Mouse (Mus musculus) left cerebral cortex, adult 11 months (tissue): Measurements from ENCODE around the gene H2-Eb1.

Experiments used
- DNase-seq: peaks from one replicate; pipeline ENCODE4 v3.0.0; 2022; ENCODE audit warnings: low spot score

The H2-Eb1 gene

GRCm38 (mm10) chr17:34305380-34306030 is at the start of gene H2-Eb1:
TSS of gene H2-Eb1 (plus strand) at chr17:34305867.
- DNase-seq = peak; percentile 85

DNA sequence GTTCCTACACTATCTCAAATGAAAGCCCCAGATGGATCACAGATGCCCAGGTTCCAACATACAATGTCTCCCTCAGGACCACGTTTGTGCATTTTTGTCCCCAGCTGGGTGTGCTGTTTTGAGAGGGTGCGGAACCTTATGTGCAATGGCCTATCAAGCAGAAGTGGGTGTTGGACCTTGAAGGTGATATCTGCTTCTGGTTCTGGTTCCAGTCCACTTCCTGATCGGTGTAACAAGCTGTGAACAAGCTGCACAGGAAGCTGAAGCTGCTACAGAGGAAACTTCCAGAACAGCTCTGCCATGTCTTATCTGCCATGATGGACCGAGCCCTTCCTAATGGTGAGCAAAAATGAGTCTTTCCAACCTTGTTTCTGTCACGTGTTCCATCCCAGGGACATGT is 49.2 kb upstream of the H2-Eb1 start:
- DNase-seq = no peak

DNA sequence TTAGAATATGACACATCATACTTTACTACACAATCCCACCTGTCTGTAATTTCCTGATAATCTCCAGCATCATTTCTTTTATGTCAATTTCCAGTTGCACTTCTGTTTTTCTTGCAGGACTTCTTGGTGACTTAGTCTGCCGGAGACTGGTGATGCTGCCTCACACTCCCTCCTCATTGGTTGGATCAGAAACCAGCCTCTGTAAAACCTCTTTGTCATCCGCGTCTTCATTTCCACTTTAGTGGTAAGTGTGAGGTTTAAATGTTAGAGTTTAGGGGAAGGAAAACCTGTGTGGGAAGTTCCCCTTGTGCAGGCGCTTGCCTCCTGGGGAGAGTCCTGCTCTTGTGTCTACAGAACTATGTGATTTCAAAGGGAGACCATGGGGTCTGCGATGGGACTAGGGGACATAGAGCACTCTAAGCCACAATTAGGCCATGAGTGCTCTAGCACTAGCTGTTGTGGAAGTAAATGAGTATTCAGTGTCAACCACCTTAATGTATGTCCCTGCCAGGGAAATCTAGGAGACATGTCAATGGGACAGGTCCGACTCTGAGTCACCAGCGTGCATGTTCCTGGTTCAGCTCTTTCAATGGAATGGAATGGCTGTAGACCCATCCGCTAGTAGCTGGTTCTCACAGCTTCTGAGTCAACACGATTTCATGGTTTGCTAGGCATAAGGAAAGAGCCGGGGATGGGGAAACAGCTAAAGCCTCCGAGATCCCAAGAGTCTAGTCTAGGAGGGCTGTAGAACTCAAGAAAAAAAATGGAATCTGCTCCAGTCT is 47.9 kb upstream of the H2-Eb1 start, which contains the start of gene H2-Ab1:
TSS of gene H2-Ab1 (plus strand) at position 96 of the 782 bp plus-strand sequence.
- DNase-seq = peak; percentile 71

- DNase-seq = no peak
Measured at GRCm38 (mm10) chr17:34260551-34260950, 45.1 kb upstream of the H2-Eb1 start.

DNA sequence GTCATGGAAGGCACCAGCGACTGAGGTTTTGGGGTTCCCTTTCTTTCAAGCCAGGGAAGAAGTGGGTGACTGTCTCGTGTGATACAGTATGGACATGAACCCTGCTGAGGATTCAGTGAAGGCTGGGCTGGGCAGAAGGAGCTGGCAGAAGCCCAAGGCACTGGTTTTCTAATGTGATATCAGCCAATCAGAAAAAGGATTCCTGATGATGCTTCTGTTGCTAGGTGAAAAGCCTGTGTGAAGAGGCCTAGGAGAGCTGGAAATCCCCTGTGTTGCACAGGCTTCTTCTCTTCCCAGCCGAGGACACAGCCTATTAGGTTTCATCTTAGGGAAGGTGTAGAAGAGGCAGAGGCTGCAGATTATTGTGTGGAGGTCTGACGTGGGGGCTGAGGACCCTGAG is 44.2 kb upstream of the H2-Eb1 start:
- peak; percentile 81 for DNase-seq

- peak; percentile 55 for DNase-seq
Measured at GRCm38 (mm10) chr17:34263068-34263467, 42.6 kb upstream of the H2-Eb1 start.

- no peak for DNase-seq
Measured at GRCm38 (mm10) chr17:34263811-34264371, 41.8 kb upstream of the H2-Eb1 start.

DNA sequence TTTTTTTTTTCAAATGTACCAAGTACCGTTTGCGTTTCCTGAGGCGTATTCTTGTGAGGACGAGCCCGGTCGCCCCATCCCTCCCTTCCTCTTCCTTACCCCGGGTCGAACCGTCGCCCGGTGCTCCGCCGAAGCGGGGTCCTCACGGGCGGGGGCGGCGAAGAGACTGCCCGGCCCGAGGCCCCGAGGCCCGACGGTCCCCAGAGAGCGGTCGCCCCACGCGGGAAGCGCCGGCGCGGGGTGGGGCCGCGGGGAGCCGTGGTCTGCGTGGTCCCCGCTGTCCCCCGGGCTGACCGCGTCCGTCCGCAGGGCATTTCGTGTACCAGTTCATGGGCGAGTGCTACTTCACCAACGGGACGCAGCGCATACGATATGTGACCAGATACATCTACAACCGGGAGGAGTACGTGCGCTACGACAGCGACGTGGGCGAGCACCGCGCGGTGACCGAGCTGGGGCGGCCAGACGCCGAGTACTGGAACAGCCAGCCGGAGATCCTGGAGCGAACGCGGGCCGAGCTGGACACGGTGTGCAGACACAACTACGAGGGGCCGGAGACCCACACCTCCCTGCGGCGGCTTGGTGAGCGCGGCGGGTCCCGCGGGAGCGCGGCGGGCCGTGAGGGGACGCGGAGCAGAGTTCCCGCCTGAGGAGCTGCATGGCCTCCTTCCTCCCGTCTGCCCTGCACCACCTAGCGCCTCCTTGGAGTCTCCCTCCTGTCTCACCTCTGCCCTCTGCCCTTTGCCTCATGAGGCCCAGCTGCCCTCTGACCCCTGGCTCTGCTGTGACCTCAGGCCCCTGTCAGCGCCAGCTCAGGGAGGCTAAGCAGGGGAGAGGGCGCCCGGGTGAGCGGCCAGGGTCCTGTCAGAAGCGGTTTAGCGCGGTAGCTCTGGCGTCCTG is 41.0 kb upstream of the H2-Eb1 start:
- DNase-seq = no peak

DNA sequence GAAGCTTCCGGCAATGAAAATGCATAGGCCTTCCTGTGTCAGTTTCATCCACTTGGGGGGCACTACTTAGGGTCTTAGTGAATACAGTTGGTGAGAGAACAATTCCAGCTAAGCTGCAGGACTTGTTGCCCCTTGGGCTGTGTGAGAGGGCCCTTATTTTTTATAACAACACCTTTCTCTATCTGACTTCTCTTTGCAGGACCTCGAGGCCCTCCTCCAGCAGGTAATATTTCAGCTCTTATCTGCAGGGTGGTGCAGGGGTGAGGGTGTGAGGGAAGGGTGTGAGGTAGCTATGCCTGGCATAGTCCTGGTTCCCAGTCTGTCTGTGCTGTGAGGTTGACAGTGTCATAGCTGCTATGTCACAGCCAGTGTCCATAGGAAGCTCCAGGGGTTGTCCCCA is 37.4 kb upstream of the H2-Eb1 start:
- DNase-seq = no peak

DNA sequence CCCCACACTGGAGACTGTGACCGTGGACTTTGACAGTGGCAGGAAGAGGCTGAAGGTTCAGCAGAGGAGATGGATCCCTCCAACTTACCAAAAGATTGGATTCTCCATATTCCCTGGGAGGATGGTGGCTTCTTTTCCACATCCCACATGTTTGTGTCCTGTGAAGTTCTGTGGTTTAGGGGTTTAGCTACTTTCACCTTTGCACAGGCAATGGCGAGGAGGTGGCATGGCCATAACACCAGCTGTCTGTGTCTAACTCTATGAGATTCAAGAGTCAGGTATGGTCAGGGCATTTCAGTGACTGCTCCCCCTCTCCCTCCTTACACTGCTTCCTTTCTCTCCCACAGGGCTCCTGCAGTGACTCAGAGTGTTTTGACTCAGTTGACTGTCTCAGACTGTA is 36.9 kb upstream of the H2-Eb1 start:
- no peak for DNase-seq

GRCm38 (mm10) chr17:34269817-34270216 is 35.9 kb upstream of the H2-Eb1 start:
- DNase-seq = no peak

DNA sequence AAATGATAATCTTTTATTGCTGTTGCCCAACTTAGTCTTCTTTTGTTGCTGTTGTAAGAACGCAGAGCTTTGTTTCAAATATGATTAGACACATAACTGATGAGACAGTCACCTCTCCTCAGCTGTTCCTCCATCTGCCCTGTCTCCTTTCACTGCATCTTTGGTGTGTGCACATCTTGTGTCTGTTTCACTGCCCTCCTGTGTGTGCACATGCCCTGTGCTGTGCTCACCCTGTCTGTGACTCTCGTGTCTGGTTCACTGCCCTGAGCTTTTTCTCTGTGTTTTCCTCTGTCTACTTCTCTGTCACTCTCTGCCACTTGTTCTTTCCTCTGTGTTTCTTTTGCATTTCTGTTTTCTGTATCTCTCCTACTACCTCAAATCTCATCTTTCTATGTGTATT is 35.4 kb upstream of the H2-Eb1 start:
- DNase-seq = no peak

DNA sequence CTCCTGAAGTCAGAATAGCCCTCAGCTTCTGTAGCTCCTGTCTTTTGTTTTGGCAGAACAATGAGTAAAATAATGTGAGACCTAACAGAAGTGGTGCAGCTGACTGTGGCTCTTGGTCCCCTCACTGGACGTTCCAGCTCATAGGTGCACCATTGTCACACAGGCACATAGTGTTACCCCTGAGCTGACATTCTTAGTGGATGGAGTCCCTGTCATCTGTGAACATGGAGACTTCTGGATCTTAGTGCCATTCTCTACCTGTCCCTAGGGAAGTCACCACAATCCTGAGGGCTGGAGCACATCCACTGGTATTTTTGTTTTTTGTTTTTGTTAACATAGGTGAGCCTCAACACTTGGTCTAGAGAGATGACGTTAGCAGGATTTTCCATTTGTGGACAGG is 34.7 kb upstream of the H2-Eb1 start:
- no peak for DNase-seq

DNA sequence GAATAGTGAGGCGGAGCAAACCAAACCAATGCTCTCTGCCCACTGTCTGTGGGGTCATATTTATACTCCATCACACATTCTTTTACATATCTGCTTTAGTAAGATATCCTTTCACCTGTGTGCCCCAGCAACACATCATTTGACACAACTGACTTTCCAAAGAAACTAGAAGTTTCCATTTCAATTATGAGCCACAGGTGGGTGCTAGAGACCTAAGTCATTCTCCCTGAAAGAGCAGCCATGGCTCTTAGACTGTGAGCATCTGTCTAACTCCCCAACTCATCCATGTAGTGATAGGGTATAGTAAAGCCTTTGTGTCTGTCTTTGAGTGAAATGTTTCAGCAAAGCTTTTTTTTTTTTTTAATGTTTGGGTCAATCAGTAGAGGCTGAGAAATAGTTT is 33.6 kb upstream of the H2-Eb1 start:
- DNase-seq = no peak

GRCm38 (mm10) chr17:34280499-34281038 is 25.1 kb upstream of the H2-Eb1 start:
- no peak for DNase-seq

- no peak for DNase-seq
Measured at GRCm38 (mm10) chr17:34281836-34282235, 23.8 kb upstream of the H2-Eb1 start.

DNA sequence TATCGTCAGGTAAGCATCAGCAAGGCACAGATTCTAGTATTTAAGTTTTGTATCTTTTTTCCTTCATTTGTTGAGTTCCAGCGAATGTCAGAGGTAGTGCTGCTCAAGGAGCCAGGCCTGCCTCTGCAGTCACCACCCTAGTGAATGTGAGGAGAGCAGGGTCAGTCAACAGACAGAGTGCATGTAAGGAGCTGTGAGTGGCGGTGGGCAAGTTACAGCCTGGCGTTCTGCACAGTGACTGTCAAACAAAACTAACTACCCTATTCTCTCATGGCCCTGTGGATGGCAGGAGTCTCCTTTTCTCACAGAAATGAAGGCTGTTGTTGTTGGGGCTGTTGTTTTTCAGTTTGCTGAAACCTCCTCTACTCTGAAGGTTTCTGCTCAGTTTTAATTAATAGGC is 20.3 kb upstream of the H2-Eb1 start:
- no peak for DNase-seq

DNA sequence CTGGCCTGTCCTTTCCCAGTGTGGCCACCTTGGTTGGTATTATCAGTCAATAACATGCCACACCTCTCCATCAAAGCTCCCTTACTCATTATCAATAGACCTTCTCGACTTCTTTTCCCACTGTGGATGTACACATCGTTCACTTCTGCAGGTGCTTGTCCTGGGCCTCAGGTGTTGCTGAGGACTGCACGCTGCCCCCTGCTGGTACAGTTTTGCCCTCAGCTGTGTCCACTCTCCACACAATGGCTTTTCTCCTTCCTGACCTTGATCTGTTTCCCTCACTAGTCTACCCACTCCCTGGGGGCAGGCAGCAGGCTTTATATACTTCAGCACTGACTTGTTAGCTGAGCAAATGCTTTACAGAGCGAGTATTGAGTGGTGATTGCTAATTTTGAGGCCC is 19.8 kb upstream of the H2-Eb1 start:
- DNase-seq = no peak

- DNase-seq = no peak
Measured at GRCm38 (mm10) chr17:34286501-34286900, 19.2 kb upstream of the H2-Eb1 start.

DNA sequence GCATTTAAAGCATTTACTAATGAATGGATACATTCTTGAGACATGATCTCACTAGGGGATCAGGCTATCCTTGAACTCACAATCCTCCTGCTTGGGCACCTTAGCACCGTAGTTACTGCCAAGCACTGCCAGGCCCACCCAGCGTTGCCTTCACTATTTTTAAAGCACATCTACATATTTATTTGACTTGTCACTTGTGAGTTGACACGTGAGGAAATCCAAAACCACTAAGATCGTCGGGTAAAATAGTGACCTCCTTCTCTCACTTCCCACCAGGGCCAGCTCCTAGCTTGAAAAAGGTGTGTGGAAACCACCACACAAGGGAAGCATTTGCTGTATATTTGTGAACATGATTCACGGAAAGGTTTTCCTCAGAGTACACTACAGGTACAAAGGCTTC is 18.7 kb upstream of the H2-Eb1 start:
- DNase-seq = no peak

DNA sequence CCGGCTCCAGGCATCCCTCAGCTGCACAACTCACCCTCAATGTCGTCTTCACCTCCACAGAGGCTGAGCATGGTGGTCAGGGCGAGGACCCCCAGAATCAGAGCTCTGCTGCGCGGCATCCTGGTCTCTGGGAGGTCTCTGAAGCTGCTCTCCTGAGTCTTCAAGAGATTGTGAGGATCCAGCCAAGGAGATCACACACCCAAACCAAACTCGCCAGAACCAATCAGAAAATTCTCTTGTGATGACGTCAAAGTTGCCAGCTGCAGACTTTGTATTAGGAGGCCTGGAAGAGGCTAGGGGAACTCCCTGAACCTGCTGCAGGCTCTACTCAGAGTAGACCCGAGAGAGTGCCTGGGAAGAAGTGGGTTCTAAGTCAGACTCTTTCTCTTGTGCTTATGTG is 18.0 kb upstream of the H2-Eb1 start, which contains the start of gene H2-Aa:
TSS of gene H2-Aa (minus strand) at position 176 of the 400 bp plus-strand sequence.
- DNase-seq = peak; percentile 82

DNA sequence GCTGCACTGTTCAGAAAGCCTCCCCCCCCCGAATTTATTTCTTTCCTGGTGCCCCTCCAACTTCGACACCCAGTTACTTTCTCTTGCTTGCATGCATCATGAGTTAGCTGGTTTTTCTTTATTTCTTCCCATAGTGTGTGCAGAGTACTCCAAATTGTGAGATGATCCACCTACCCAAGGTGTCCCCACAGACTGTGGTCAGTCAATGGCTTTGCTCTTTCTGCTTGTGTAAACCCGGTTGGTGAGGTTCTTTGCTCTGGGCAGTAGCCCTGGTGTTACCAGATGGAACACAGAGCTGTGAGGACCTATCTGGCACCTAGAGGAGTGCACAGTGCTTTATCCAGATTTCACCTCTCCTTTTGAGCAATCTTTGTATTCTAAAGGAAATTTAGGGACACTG is 17.5 kb upstream of the H2-Eb1 start:
- no peak for DNase-seq
